Mouse (Mus musculus) intestine, embryonic 16.5 days (tissue): Measurements from ENCODE around the gene Trem2. TPM values are rescaled to one million over a fixed set of nuclear protein-coding genes. Genes with fewer than 3 reads are reported as not detected.

Source experiments
- ATAC-seq: fragments of 200-750 bp; cut with Nextera tagmentation; 2 replicates; pipeline ENCODE4 v1.8.0; 2017; ENCODE audit warnings: moderate TSS enrichment, moderate library complexity
- H3K27ac ChIP-seq: fragments of 300-500 bp; sonication (generic); 2 replicates; pipeline ENCODE4 v1.5.1; 2014; ENCODE audit warnings: mild to moderate bottlenecking, low read length
- H3K27me3 ChIP-seq: fragments of 300-500 bp; sonication (generic); replicated peaks from 2 replicates; pipeline ENCODE4 v1.6.1; 2014; ENCODE audit warnings: low read length, control low read depth, mixed read lengths; ENCODE audit not compliant: control insufficient read depth, insufficient read depth
- H3K36me3 ChIP-seq: fragments of 300-500 bp; sonication (generic); 2 replicates; pipeline ENCODE4 v1.6.1; 2014; ENCODE audit warnings: low read length, control low read depth; ENCODE audit not compliant: control insufficient read depth, insufficient read depth
- H3K4me1 ChIP-seq: fragments of 300-500 bp; sonication (generic); 2 replicates; pipeline ENCODE4 v1.6.1; 2014; ENCODE audit warnings: low read length, control low read depth, mixed read lengths; ENCODE audit not compliant: control insufficient read depth, insufficient read depth
- H3K4me2 ChIP-seq: fragments of 300-500 bp; sonication (generic); 2 replicates; pipeline ENCODE4 v1.6.1; 2014; ENCODE audit warnings: low read depth, low read length, control low read depth
- H3K4me3 ChIP-seq: fragments of 300-500 bp; sonication (generic); 2 replicates; pipeline ENCODE4 v1.5.1; 2014; ENCODE audit warnings: mild to moderate bottlenecking, low read length
- H3K9ac ChIP-seq: fragments of 300-500 bp; sonication (generic); 2 replicates; pipeline ENCODE4 v1.6.1; 2014; ENCODE audit warnings: low read depth, low read length
- H3K9me3 ChIP-seq: fragments of 300-500 bp; sonication (generic); 2 replicates; pipeline ENCODE4 v1.6.1; 2016; ENCODE audit warnings: low read length, control low read depth; ENCODE audit not compliant: control insufficient read depth
- WGBS: fragments of 180-500 bp; shearing (Covaris S2); extraction: QIAGEN DNeasy Blood & Tissue Kit; methylation state at CpG from one replicate; pipeline ENCODE4 v1.1.7; 2014; 5-methylcytosine and 5-hydroxymethylcytosine counted together
- polyA plus RNA-seq: library from polyadenylated mRNA; unstranded; fragments of >200 nt; fragmentation: Nextera tagmentation; extraction: Ambion mirVana; gene quantifications from 2 replicates; pipeline ENCODE4 v1.2.1, GENCODE M21; 2015

The Trem2 gene
- polyA plus RNA-seq, 1 experiment from 2014 or later: 4.4 TPM

DNA sequence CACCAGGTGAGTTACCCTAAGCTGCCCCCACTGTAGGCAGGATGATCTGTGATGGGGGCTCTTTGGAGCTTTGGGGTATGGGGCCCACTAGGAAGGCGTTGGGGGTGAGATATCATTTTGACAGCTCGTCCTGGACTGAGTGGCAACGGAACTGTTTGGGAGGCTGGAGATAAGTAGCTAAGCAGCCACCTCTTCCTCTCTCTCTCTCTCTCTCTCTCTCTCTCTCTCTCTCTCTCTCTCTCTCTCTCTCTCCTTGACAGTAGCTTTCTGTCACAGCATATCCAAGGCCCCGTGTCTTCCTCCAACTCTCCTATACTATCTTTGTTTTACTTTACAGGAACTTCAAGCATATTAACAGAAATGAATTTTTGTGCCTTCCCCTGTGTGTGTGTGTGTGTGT lies 14.3 kb downstream of the Trem2 start:
- no peaks in the 10 kb centered on the region for H3K9me3 ChIP-seq
- no peak overlapping the region for H3K4me3 ChIP-seq
- no peaks in the 10 kb centered on the region for H3K36me3 ChIP-seq
- no peaks in the 10 kb centered on the region for H3K27me3 ChIP-seq
- no peak for ATAC-seq
- no peak overlapping the region for H3K9ac ChIP-seq
- H3K4me2 ChIP-seq: no peak overlapping the region
- 65% methylated on average over 4 of the region's 4 CpGs for WGBS
- H3K27ac ChIP-seq: no peak overlapping the region
- H3K4me1 ChIP-seq: no peaks in the 10 kb centered on the region

DNA sequence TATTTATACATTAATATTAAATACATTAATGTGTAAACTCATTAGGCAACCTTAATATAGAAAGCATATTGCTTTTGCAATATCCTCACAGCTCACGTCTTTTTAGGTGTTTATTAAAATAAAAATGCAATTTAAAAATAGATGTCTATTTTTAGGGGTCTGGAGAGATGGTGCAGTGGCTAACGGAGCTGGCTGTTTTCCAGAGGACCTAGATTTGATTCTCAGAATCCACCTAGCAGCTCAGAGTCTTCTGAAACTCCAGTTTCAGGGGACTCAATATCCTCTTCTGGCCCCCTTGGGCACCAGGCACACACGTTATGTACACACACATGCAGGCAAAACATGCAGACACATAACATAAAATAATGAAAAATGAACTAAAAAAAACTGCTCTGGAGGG lies 16.1 kb downstream of the Trem2 start:
- 58% methylated on average over 3 of the region's 3 CpGs for whole genome bisulfite sequencing
- no peak overlapping the region for H3K4me3 ChIP-seq
- no peak overlapping the region for H3K27ac ChIP-seq
- no peak for ATAC-seq
- no peaks in the 10 kb centered on the region for H3K36me3 ChIP-seq
- no peak overlapping the region for H3K9ac ChIP-seq
- no peak overlapping the region for H3K4me2 ChIP-seq
- H3K9me3 ChIP-seq: no peaks in the 10 kb centered on the region
- no peaks in the 10 kb centered on the region for H3K27me3 ChIP-seq
- no peaks in the 10 kb centered on the region for H3K4me1 ChIP-seq

DNA sequence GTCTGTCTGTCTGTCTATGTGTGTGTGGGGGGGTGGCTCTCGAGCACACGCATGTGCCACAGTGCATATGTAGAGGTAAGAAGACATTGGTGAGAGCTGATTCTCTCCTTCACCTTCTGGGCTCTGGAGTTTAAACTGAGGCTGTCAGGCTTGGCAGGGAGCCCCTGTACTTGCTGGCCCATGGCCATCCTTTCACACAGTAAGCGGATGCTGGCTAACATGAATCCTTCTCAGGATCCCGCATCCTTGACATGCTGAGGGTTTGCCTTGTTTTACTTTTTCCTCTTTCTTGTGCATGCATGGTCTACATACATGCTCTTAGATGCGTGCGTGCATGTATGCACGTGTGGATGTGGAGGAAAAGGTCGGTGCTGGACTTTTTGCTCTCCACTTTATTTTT lies 16.8 kb downstream of the Trem2 start:
- Histone ChIP-seq H3K4me3 (no peak overlapping the region), H3K4me2 (no peak overlapping the region), H3K27ac (no peak overlapping the region), H3K27me3 (no peaks in the 10 kb centered on the region), H3K9me3 (no peaks in the 10 kb centered on the region), H3K9ac (no peak overlapping the region), H3K36me3 (no peaks in the 10 kb centered on the region), H3K4me1 (no peaks in the 10 kb centered on the region)
- no peak for ATAC-seq
- WGBS: 77% methylated on average over 8 of the region's 8 CpGs

DNA sequence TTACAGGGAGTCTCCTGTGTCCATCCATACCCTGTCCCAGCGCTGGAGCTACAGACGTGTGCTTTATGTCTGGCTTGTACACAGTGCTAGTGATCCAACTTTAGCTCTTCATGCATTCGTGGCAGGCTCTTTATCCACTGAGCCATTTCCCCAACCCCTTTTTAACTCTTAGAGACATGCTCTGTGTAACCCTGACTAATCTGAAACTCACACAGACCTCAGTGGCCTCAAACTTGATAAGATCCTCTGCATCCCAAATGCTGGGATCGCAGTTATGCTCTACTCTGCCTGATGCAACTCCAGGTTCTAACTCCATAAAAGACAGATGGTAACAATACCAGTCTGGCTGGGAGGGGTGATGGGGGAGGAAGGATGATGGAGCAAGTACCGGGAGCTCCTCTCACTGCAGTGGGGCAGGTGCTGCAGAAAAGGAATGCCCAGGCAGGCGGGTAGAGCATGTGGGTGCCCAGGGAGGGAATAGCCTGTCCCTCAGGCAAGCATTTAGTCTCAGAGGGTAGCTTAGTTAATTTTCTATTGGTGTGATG lies 17.3 kb downstream of the Trem2 start:
- Histone ChIP-seq H3K9me3 (no peaks in the 10 kb centered on the region), H3K27ac (no peak overlapping the region), H3K4me2 (no peak overlapping the region), H3K9ac (no peak overlapping the region), H3K27me3 (no peaks in the 10 kb centered on the region), H3K36me3 (no peaks in the 10 kb centered on the region), H3K4me1 (no peaks in the 10 kb centered on the region), H3K4me3 (no peak overlapping the region)
- no peak for ATAC-seq
- 76% methylated on average over 6 of the region's 6 CpGs for WGBS

DNA sequence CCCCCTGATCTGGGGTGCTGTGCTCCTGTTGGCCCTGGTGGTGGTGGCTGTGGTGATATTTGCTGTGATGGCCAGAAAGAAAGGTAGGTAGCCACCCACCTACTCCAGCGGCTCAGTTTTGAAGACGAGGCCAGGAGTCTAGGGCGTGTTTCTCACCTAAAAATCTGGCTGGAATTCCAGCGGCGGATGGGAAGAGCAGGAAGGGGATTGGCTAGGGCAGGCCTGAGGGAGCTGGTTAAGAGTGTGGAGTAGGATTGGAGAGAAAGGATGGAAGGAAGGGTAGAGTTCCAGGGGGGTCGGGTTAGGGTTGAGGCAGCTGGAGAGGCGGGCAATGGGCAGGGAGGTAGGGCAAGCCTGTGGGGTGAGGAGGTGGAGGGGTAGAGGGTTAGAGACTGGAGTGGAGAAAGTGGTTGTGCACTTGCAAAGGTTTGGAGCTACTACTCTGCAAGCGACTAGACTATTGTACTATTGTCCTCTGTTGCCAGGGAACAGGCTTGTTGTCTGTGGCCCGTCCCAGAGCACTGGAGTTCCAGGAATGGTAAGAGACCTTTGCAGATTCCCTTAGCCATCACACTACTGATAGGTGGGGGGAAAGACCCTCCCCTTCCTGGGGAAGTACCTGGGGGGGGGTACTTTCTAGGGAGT lies 19.4 kb downstream of the Trem2 start:
- Histone ChIP-seq H3K36me3 (no peaks in the 10 kb centered on the region), H3K4me1 (no peaks in the 10 kb centered on the region)
- WGBS: 78% methylated on average over 9 of the region's 9 CpGs

DNA sequence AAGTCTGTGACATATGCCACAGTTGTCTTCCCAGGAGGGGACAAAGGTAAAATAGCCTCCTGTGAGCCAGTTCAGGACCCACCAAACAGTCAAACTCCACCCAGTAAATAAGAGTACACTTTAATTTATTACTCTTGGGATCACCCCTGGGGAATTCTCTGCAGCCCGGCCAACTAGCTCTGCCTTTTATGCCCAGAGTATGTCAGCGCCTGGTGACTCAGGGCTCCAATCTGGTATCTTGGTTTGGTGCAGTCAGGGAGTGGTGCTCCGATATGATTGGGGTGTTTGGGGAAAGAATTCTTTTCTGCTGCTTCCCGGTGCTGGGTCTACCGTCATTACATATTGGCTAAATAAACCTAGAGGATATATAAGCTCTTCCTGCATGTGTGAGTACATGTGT lies 20.6 kb downstream of the Trem2 start:
- no peaks in the 10 kb centered on the region for H3K27me3 ChIP-seq
- no peak overlapping the region for H3K4me3 ChIP-seq
- 66% methylated on average over 5 of the region's 5 CpGs for WGBS
- no peaks in the 10 kb centered on the region for H3K36me3 ChIP-seq
- no peak overlapping the region for H3K9ac ChIP-seq
- H3K4me2 ChIP-seq: no peak overlapping the region
- no peak overlapping the region for H3K27ac ChIP-seq
- no peak for ATAC-seq
- no peaks in the 10 kb centered on the region for H3K9me3 ChIP-seq
- no peaks in the 10 kb centered on the region for H3K4me1 ChIP-seq

More for the DNA sequence above, 19.4 kb downstream of the Trem2 start:
- Histone ChIP-seq H3K27ac (no peak overlapping the region), H3K27me3 (no peaks in the 10 kb centered on the region), H3K9me3 (no peaks in the 10 kb centered on the region), H3K4me3 (no peak overlapping the region), H3K9ac (no peak overlapping the region), H3K4me2 (no peak overlapping the region)
- no peak for ATAC-seq

DNA sequence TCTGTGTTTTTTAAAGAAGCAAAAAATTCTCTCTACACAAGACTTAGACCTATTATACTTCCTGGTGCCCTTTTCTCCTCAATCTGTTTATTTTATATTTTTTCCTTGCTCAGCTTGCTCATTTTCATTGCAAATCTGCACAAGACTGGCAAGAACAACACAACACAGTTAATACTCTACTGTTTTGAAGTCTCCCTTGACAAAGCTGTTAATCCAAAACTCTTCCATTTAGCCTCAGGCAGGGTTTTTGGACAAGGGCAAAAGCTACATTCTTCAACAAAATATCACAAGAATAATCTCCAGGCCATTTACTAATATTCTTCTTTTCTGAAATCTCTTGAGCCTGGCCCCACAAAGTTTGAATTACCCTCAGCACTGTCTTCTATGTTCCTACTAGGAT lies 25.4 kb downstream of the Trem2 start:
- Histone ChIP-seq H3K9me3 (no peaks in the 10 kb centered on the region), H3K27ac (no peak overlapping the region), H3K36me3 (no peaks in the 10 kb centered on the region), H3K9ac (no peak overlapping the region), H3K27me3 (no peaks in the 10 kb centered on the region), H3K4me2 (no peak overlapping the region), H3K4me3 (no peak overlapping the region), H3K4me1 (no peaks in the 10 kb centered on the region)
- no peak for ATAC-seq

DNA sequence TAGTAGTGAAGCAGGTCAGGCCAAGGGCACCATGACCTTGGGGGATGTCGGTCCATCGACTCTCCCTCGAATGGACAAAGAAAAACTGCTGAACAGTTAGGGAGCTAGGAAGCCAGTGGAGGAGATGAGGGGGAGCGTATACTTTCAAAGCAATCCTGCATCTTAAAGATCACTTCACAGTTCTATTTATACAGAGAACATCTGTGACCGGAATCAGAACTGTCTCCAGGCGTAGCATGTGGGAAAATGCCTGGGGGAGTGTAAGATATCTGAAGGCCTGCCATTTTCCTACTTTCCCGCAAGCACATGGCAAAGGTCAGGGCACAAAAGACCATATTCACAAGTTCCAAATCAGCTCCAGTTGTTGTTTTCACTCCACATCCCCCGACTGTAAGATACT lies 26.8 kb downstream of the Trem2 start:
- Histone ChIP-seq H3K4me1 (no peaks in the 10 kb centered on the region), H3K9ac (no peak overlapping the region), H3K27ac (no peak overlapping the region), H3K36me3 (no peaks in the 10 kb centered on the region), H3K4me2 (no peak overlapping the region), H3K4me3 (no peak overlapping the region), H3K27me3 (no peaks in the 10 kb centered on the region), H3K9me3 (no peaks in the 10 kb centered on the region)
- no peak for ATAC-seq
- 75% methylated on average over 8 of the region's 8 CpGs for WGBS

DNA sequence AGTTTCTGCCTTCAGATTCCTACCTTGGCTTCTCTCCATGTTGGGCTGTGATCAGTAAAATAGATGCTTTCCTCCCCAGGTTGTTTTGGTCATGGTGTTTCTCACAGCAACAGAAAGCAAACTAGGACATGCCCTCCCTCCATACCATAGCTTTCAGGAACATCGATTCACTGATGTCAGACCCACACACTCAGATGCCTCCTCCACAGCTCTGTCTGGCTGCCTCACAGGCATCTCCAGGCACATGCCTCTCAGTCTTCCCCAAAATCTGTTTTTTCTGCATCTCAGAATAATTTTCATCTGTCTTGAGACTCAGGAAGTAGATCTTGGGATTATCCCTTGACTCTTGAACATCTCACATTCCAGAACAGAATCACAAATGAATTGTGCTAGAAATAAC lies 29.9 kb downstream of the Trem2 start:
- Histone ChIP-seq H3K27me3 (no peaks in the 10 kb centered on the region), H3K4me1 (no peaks in the 10 kb centered on the region), H3K36me3 (no peaks in the 10 kb centered on the region), H3K27ac (no peak overlapping the region), H3K4me3 (no peak overlapping the region), H3K9ac (no peak overlapping the region), H3K4me2 (no peak overlapping the region), H3K9me3 (no peaks in the 10 kb centered on the region)
- ATAC-seq: no peak
- WGBS: 96% methylated on average over 1 of the region's 1 CpGs

DNA sequence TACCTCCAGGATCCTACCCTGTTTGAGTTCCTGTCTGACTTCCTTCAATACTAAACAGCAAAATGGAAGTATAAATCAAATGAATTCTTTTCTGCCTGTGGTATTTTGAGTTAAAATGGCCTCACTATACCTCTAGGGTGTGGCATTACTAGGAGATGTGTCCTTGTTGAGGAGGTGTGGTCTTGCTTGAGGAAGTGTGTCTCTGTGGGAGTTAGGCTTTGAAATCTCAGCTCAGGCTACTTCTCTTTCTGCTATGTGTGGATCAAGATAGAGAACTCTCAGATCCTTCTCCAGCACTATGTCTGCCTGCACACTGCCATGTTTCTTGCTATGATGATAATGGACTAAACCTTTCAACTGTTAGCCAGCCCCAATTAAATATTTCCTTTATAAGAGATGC lies 32.8 kb downstream of the Trem2 start:
- Histone ChIP-seq H3K9me3 (no peaks in the 10 kb centered on the region), H3K27ac (no peak overlapping the region), H3K27me3 (no peaks in the 10 kb centered on the region), H3K36me3 (no peaks in the 10 kb centered on the region), H3K4me1 (no peaks in the 10 kb centered on the region), H3K4me3 (no peak overlapping the region), H3K4me2 (no peak overlapping the region), H3K9ac (no peak overlapping the region)
- ATAC-seq: no peak
